Mouse (Mus musculus) hindbrain, embryonic 11.5 days (tissue): ENCODE data around the gene Abcg2. TPM values are rescaled to one million over a fixed set of nuclear protein-coding genes. Genes with fewer than 3 reads are reported as not detected.
A peak's percentile ranks its signal among the peaks of the same experiment; 100 is the strongest.

Experiments
- ATAC-seq: fragments of 200-750 bp; cut with Nextera tagmentation; 2 replicates; pipeline ENCODE4 v1.8.0; 2017; ENCODE audit warnings: mild to moderate bottlenecking, moderate TSS enrichment, moderate library complexity; ENCODE audit not compliant: low FRiP score
- DNase-seq: peaks from one replicate; pipeline ENCODE4 v3.0.0-alpha.2; 2015; ENCODE audit warnings: low spot score
- H3K27ac ChIP-seq: fragments of 300-500 bp; sonication (generic); 2 replicates; pipeline ENCODE4 v1.5.1; 2014; ENCODE audit warnings: mild to moderate bottlenecking, low read depth, low read length
- H3K27me3 ChIP-seq: fragments of 300-500 bp; sonication (generic); 2 replicates; pipeline ENCODE4 v1.6.1; 2014; ENCODE audit warnings: mild to moderate bottlenecking, low read length, moderate library complexity, mixed read lengths; ENCODE audit not compliant: control insufficient read depth, insufficient read depth
- H3K36me3 ChIP-seq: fragments of 300-500 bp; sonication (generic); 2 replicates; pipeline ENCODE4 v1.6.1; 2014; ENCODE audit warnings: mild to moderate bottlenecking, low read length, moderate library complexity, mixed read lengths; ENCODE audit not compliant: control insufficient read depth, insufficient read depth
- H3K4me1 ChIP-seq: fragments of 300-500 bp; sonication (generic); replicated peaks from 2 replicates; pipeline ENCODE4 v1.6.1; 2014; ENCODE audit warnings: low read length, mixed read lengths; ENCODE audit not compliant: control insufficient read depth, insufficient read depth
- H3K4me2 ChIP-seq: fragments of 300-500 bp; sonication (generic); replicated peaks from 2 replicates; pipeline ENCODE4 v1.6.1; 2014; ENCODE audit warnings: mild to moderate bottlenecking, low read depth, low read length
- H3K4me3 ChIP-seq: fragments of 300-500 bp; sonication (generic); 2 replicates; pipeline ENCODE4 v1.5.1; 2014; ENCODE audit warnings: low read depth, low read length
- H3K9ac ChIP-seq: fragments of 300-500 bp; sonication (generic); 2 replicates; pipeline ENCODE4 v1.6.1; 2014; ENCODE audit warnings: low read depth, low read length
- H3K9me3 ChIP-seq: fragments of 300-500 bp; sonication (generic); 2 replicates; pipeline ENCODE4 v1.6.1; 2016; ENCODE audit warnings: low read length; ENCODE audit not compliant: control insufficient read depth
- WGBS: fragments of 180-500 bp; shearing (Covaris S2); extraction: QIAGEN DNeasy Blood & Tissue Kit; methylation state at CpG from one replicate; pipeline ENCODE4 v1.1.7; 2014; 5-methylcytosine and 5-hydroxymethylcytosine counted together
- polyA plus RNA-seq: library from polyadenylated mRNA; unstranded; fragments of >200 nt; fragmentation: Nextera tagmentation; extraction: Ambion mirVana; gene quantifications from 2 replicates; pipeline ENCODE4 v1.2.1, GENCODE M21; 2014

The Abcg2 gene
- polyA plus RNA-seq, 1 experiment from 2014 or later = 46.7 TPM

DNA sequence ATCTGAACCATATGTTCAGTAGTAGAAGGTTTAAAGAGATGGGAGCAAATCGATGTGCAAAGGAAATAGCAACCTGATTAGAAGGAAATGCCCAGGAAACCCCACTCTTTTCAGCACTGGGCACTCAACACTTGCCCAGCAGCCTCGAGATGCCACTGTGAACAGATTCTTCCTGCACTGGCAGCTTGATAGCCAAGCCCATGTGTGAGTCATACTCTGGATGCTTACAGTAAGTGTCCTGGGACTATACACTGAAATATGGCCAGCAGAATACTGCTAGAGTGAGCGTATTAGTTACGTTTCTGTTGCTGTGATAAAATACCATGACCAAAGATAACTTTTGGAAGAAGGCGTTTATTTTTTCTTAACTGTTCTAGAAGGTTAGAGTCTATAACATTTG, 39.8 kb downstream of the Abcg2 start:
- Histone ChIP-seq H3K9me3 (no peaks in the 10 kb centered on the region), H3K9ac (no peak overlapping the region), H3K36me3 (no peaks in the 10 kb centered on the region), H3K27ac (no peak overlapping the region), H3K4me2 (no peak overlapping the region), H3K4me1 (no peaks in the 10 kb centered on the region), H3K4me3 (no peak overlapping the region), H3K27me3 (no peaks in the 10 kb centered on the region)
- WGBS = 90% methylated on average over 5 of the region's 5 CpGs
- no peak for ATAC-seq
- no peak for DNase-seq

DNA sequence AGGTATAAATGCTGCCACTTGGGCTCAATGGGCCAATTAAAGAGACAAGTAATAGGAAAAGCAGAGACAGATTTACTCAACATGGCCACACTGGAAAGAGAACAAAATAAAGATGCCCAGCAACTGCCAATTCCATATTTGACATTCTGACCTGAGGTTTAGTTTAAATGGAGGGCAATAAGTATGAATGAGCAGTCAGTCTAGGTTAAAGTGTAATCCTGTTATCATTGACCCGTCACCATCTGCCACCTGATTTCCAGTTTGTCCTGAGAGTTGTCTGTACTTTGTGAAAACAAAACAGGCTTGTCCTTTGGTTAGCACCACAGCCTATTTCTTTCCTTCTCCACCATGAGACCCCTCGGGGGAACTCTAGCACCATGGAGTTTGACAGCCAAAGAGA, 44.9 kb downstream of the Abcg2 start:
- no peaks in the 10 kb centered on the region for H3K27me3 ChIP-seq
- no peak overlapping the region for H3K4me2 ChIP-seq
- H3K4me1 ChIP-seq = no peaks in the 10 kb centered on the region
- no peak overlapping the region for H3K4me3 ChIP-seq
- no peaks in the 10 kb centered on the region for H3K36me3 ChIP-seq
- no peak overlapping the region for H3K9ac ChIP-seq
- DNase-seq = no peak
- no peak overlapping the region for H3K27ac ChIP-seq
- H3K9me3 ChIP-seq = no peaks in the 10 kb centered on the region
- 83% methylated on average over 2 of the region's 2 CpGs for WGBS
- ATAC-seq = no peak

DNA sequence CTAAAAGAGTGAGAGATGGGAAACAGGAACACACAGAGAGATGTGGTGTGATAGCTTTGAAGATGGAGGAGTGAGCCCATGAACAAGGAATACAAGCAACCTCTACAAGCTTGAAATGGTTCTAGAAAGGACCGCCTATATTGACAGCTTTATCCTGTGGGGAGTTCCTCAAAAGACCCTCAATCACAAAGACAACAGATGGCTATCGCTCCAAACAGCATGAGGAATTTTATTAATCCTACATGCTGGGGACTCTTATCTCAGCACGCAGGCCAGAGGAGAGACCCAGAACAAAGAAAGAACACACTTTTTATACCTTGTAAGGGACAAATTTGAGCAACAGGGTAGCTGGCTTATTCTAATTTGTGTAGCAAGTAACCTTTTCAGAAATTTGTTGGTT, 48.1 kb downstream of the Abcg2 start:
- ATAC-seq (no peak), DNase-seq (no peak)
- no peak overlapping the region for H3K27ac ChIP-seq
- WGBS = 67% methylated on average over 3 of the region's 3 CpGs
- no peaks in the 10 kb centered on the region for H3K27me3 ChIP-seq
- no peaks in the 10 kb centered on the region for H3K4me1 ChIP-seq
- no peaks in the 10 kb centered on the region for H3K9me3 ChIP-seq
- no peak overlapping the region for H3K9ac ChIP-seq
- no peak overlapping the region for H3K4me2 ChIP-seq
- no peak overlapping the region for H3K4me3 ChIP-seq
- H3K36me3 ChIP-seq = no peaks in the 10 kb centered on the region

DNA sequence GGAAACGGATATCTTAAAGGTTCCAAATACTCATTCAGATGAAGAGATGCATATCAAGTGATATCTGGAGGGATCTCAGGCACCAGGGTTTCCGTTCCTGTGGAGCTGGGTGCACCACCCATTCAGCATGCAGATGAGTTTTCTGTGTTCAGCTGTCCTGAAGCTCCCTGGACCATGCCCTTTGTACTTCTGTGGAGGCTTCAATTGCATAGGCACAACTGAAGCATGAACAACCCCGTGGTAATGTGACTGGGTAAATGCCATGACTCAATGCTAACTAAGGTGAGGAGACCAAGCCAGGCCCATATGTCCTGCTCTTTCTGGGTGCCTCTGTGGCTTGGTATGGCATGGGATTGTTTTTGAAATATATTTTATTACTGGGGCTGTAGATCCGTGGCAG, 49.4 kb downstream of the Abcg2 start:
- no peak for ATAC-seq
- 76% methylated on average over 4 of the region's 4 CpGs for WGBS
- H3K4me2 ChIP-seq = no peak overlapping the region

DNA sequence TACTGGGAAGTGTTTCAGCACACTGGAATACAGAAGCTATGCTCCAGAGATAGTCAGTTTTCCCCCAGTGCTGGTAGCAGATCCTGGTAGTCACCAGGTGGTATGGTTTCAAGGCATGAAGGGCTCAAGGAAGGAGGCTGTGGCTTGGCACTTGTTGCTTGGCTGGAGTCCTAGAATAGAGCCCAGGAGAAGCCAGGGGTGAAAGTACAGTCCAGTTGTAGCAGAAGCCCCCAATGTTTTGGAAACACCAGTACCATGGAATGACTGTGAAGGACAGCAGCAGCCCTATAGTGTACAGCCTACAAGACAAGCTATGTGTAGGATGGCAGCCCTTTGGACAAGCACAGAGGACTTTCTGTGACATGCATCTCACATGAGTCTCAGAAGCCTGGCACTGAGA, 54.2 kb downstream of the Abcg2 start:
- no peak for ATAC-seq
- Histone ChIP-seq H3K27ac (no peak overlapping the region), H3K4me2 (no peak overlapping the region), H3K4me1 (no peaks in the 10 kb centered on the region), H3K4me3 (no peak overlapping the region), H3K9ac (no peak overlapping the region), H3K9me3 (no peaks in the 10 kb centered on the region), H3K36me3 (no peaks in the 10 kb centered on the region), H3K27me3 (no peaks in the 10 kb centered on the region)
- DNase-seq = no peak

More for the DNA sequence above, 49.4 kb downstream of the Abcg2 start:
- H3K27ac ChIP-seq = no peak overlapping the region
- no peaks in the 10 kb centered on the region for H3K27me3 ChIP-seq
- H3K4me3 ChIP-seq = no peak overlapping the region
- H3K36me3 ChIP-seq = no peaks in the 10 kb centered on the region
- H3K4me1 ChIP-seq = no peaks in the 10 kb centered on the region
- no peak overlapping the region for H3K9ac ChIP-seq
- H3K9me3 ChIP-seq = no peaks in the 10 kb centered on the region
- DNase-seq = no peak

DNA sequence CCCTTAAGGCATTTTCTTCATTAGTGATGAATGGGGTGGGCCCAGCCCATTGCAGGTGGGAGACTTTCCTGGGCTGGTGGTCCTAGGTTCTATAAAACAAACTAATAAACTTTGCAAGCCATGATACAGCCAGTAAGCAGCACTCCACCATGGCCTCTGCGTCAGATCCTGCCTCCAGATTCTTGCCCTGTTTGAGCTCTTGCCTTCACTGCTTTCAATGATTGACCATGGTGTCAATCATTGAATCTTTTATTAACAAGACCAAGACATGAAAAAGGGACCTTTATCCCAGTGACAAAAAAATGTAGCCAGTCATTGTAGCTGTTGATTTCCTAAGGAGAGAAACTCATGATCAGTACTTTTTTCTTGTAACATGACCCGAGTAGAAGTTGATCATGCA, 55.1 kb downstream of the Abcg2 start:
- Histone ChIP-seq H3K4me1 (no peaks in the 10 kb centered on the region), H3K9ac (no peak overlapping the region), H3K36me3 (no peaks in the 10 kb centered on the region), H3K4me2 (no peak overlapping the region), H3K4me3 (no peak overlapping the region), H3K27ac (no peak overlapping the region), H3K27me3 (no peaks in the 10 kb centered on the region), H3K9me3 (no peaks in the 10 kb centered on the region)
- ATAC-seq = no peak
- 89% methylated on average over 2 of the region's 2 CpGs for WGBS
- no peak for DNase-seq

DNA sequence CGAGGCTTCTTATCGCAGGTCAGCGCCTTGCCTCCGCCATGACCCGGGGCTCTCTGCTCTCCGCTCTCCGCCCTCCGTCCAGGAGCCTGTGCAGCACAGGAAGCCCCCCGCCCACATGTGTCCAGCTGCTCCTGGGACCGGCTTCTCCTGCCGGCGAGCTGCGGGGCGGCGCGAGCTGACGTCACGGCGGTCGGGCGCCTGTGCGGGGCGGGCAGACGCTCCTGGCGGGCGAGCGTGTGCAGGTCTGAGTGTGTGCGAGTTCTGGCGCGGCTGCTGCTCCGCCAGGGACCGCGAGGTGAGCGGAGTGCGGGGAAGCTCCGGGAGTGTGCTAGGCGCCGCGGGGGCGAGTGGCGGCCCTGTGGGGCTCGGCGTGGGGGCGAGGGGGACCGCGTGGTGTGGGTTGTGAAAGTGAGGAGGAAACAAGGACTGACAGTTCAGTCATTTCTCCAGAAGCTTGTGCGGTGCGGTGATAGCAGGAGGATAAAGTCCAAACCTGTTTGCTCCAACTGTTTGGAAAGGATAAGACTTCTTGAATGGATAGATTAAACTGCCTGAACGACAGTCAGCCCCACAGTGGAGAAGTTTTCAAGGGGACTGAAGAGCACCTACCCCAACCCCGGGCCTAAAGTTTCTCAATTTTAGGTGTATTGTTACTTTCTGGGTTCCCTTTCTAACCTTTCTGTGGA, 56.2 kb downstream of the Abcg2 start:
- peak overlapping the region; percentile 65 for H3K9ac ChIP-seq
- no peaks in the 10 kb centered on the region for H3K4me1 ChIP-seq
- DNase-seq (peak; percentile 83), ATAC-seq (peak; percentile 100)
- no peaks in the 10 kb centered on the region for H3K36me3 ChIP-seq
- WGBS = under 1% methylated on average over 50 of the region's 50 CpGs
- H3K27me3 ChIP-seq = no peaks in the 10 kb centered on the region
- H3K4me2 ChIP-seq = peak overlapping the region; percentile 71
- no peaks in the 10 kb centered on the region for H3K9me3 ChIP-seq
- H3K27ac ChIP-seq = no peak overlapping the region
- peak overlapping the region; percentile 49 for H3K4me3 ChIP-seq

DNA sequence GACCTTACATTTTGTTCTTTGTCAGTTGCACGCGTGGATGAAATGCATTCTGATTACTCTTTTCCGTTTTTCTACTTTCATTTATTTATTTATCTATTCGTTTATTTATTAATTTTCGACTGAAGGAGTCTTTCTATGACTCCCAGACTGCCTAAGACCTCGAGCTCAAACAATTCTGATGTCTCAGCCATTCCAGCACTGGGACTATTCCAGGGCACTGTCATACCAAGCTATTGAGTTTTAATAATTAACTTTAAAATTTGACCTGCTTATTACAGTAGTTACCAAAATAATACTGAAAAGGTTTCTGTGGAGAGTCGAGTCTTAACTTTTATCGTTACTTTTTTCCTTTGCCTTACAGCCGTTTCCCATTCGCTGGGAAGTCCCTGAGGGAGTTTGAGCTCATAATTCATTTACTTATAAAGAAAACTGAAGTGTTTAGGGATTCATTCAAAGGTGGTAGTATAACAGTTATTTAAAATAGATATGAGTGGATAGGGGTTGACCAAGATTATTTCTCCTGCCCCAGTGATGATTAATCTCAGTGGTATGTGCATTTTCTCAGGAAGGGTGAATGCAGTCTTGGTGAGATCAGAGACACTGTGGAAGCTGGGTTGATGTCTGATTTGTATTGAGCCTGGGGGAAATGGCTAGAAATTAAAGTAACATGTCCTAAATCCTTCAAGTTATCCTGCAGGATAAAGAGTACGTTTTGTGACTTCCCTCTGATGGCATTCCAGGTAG, 56.9 kb downstream of the Abcg2 start:
- DNase-seq (no peak), ATAC-seq (no peak)
- no peaks in the 10 kb centered on the region for H3K27me3 ChIP-seq
- no peaks in the 10 kb centered on the region for H3K4me1 ChIP-seq
- H3K4me3 ChIP-seq = peak overlapping the region; percentile 49; the same call in 1 of the 2 replicates
- no peaks in the 10 kb centered on the region for H3K36me3 ChIP-seq
- WGBS = 59% methylated on average over 11 of the region's 11 CpGs
- peak overlapping the region; percentile 71 for H3K4me2 ChIP-seq
- no peak overlapping the region for H3K27ac ChIP-seq
- H3K9ac ChIP-seq = no peak overlapping the region
- H3K9me3 ChIP-seq = no peaks in the 10 kb centered on the region

DNA sequence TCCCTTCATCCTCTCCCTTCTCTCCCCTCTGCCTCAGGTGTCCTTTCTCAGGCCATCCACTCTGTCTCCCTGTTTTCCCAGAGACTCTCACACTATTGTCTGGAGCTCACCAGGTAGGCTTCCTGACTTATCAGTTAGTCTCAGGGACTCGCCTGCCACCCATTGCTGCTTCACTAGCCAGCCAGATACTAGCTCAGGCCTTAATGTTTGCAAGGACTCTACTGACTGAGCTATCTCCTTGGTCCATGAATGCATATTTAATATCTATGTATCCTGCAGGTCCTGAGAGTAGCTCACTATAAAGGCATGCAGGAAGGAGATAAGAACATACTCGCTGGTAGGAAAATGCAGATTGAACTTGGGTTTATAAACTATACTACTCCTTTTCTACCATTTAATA, 57.9 kb downstream of the Abcg2 start:
- H3K9ac ChIP-seq = no peak overlapping the region
- no peaks in the 10 kb centered on the region for H3K9me3 ChIP-seq
- 89% methylated on average over 2 of the region's 2 CpGs for WGBS
- H3K27ac ChIP-seq = no peak overlapping the region
- no peak overlapping the region for H3K4me2 ChIP-seq
- ATAC-seq (no peak), DNase-seq (no peak)
- H3K36me3 ChIP-seq = no peaks in the 10 kb centered on the region
- no peak overlapping the region for H3K4me3 ChIP-seq
- H3K4me1 ChIP-seq = no peaks in the 10 kb centered on the region
- H3K27me3 ChIP-seq = no peaks in the 10 kb centered on the region
